In the genomic region with DNA sequence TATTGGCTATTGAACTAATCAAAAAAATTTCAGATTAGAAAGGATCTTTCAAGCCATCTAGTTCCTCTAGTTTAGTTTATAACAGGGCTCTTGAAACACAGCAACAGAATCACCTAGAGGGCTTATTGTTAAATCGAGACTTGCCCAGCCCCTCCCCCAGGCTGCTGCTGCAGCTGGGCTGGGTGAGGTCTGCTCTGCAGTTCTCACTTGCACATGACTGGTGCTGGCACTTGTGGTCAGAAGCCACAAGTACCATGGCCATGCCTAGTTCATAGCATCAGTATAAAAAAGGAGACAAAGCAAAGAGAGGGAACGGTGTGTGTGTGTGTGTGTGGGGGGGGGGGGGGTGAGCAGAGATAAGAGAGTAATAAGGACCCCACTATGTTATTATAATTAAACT, we compare ENCODE assay signal across 9 mouse cellular contexts. TPM values are rescaled to one million over a fixed set of nuclear protein-coding genes. Genes with fewer than 3 reads are reported as not detected.
DNase-seq lines count a peak whose midpoint lies in the region; ATAC-seq lines count a peak whose summit lies in the region.
"Had no signal": no experiment of that assay in that cellular context is flagged by ENCODE, and none has a peak within 500 bp of the region (broad histone marks: within the 10 kb centered on the region; RNA-seq: fewer than 3 reads in every experiment).

No protein-coding gene starts in this region.

- H3K36me3 ChIP-seq in lung, embryonic 16.5 days (ENCODE audit: control insufficient read depth, insufficient read depth, low read length): no peaks in the 10 kb centered on the region
- no peaks in the 10 kb centered on the region for H3K36me3 ChIP-seq in limb, embryonic 13.5 days

- ATAC-seq in lung, embryonic 16.5 days (ENCODE audit: low read depth): 0 out of 2 replicates have a peak, but pooled peaks have one; percentile 36
- ATAC-seq in limb, embryonic 13.5 days (ENCODE audit: low FRiP score, low read depth): peak; percentile 36; the same call in 1 of the 2 replicates

- no peak overlapping the region for H3K9ac ChIP-seq in lung, embryonic 16.5 days (ENCODE audit: low read length)
- no peak overlapping the region for H3K9ac ChIP-seq in limb, embryonic 13.5 days

- H3K27ac ChIP-seq in lung, embryonic 16.5 days (ENCODE audit: low read length): no peak overlapping the region
- no peak overlapping the region for H3K27ac ChIP-seq in limb, embryonic 13.5 days
- H3K27ac ChIP-seq: kidney, postnatal 0 days had no signal

- no peaks in the 10 kb centered on the region for H3K4me1 ChIP-seq in lung, embryonic 16.5 days (replicated peaks; ENCODE audit: control insufficient read depth, insufficient read depth, low read length)
- H3K4me1 ChIP-seq in limb, embryonic 13.5 days: peaks cover 6% of the 10 kb centered on the region; the same call in 1 of the 2 replicates

- no peaks in the 10 kb centered on the region for H3K27me3 ChIP-seq in lung, embryonic 16.5 days (ENCODE audit: control insufficient read depth, insufficient read depth, low read depth, low read length)
- no peaks in the 10 kb centered on the region for H3K27me3 ChIP-seq in limb, embryonic 13.5 days

- no peak for DNase-seq in lung, postnatal 14 days
- DNase-seq in embryo, embryonic 11 days: peak; percentile 55
- DNase-seq in thymus, postnatal 0 days (ENCODE audit: low spot score): peak; percentile 76
- no peak for DNase-seq in urinary bladder, postnatal 14 days (ENCODE audit: low spot score)
- no peak for DNase-seq in layer of hippocampus, postnatal 25 days (ENCODE audit: extremely low spot score in 1 of 2, low spot score in 1 of 2)
- no peak for DNase-seq in cerebellum, postnatal 36 days

- no peak overlapping the region for H3K4me2 ChIP-seq in lung, embryonic 16.5 days (ENCODE audit: low read depth, low read length)
- H3K4me2 ChIP-seq in limb, embryonic 13.5 days (replicated peaks): no peak overlapping the region

- 26% methylated on average over 2 of the region's 2 CpGs for WGBS in lung, embryonic 16.5 days
- WGBS in limb, embryonic 13.5 days: 30% methylated on average over 2 of the region's 2 CpGs

- H3K4me3 ChIP-seq in lung, embryonic 16.5 days (ENCODE audit: low read length): no peak overlapping the region
- no peak overlapping the region for H3K4me3 ChIP-seq in limb, embryonic 13.5 days

- H3K9me3 ChIP-seq in lung, embryonic 16.5 days (ENCODE audit: control insufficient read depth, low read length): no peaks in the 10 kb centered on the region
- no peaks in the 10 kb centered on the region for H3K9me3 ChIP-seq in limb, embryonic 13.5 days

RNA-seq across cellular contexts. Expression of gene Scn3a, which starts 15.7 kb away (rescaled TPM):
- polyA plus RNA-seq in lung, embryonic 16.5 days (2015; fragmentation: Nextera tagmentation; extraction: Ambion mirVana): 1.8 and 2.5 TPM in 2 replicates
- 1.7 and 3.0 TPM in 2 replicates for polyA plus RNA-seq in limb, embryonic 13.5 days (2015; fragmentation: Nextera tagmentation; extraction: Ambion mirVana)
- 0.13 and 0.15 TPM in 2 replicates for polyA plus RNA-seq in thymus, postnatal 0 days (2015; fragmentation: Nextera tagmentation; extraction: Ambion mirVana)
- 10 to 100 TPM; 37.7 to 40.2 TPM for total RNA-seq in layer of hippocampus, postnatal 25 days (2021)

Comparison
In these comparisons a context has a peak if more than half of its experiments do, and no peak if none do; other contexts are left out.
1. DNase-seq: peak in embryo, embryonic 11 days (single experiment) and thymus, postnatal 0 days (single experiment); none in lung, postnatal 14 days (single experiment), urinary bladder, postnatal 14 days (single experiment), layer of hippocampus, postnatal 25 days (0 of 2) and cerebellum, postnatal 36 days (0 of 2).